Mouse (Mus musculus) midbrain, embryonic 16.5 days (tissue): ENCODE measurements around the gene Gm10663. TPM values are rescaled to one million over a fixed set of nuclear protein-coding genes. Genes with fewer than 3 reads are reported as not detected.

Source experiments
- ATAC-seq: fragments of 200-750 bp; cut with Nextera tagmentation; 2 replicates; pipeline ENCODE4 v1.8.0; 2017; ENCODE audit warnings: moderate TSS enrichment
- H3K27ac ChIP-seq: fragments of 300-500 bp; sonication (generic); 2 replicates; pipeline ENCODE4 v1.5.1; 2014; ENCODE audit warnings: mild to moderate bottlenecking, low read length, mixed read lengths
- H3K27me3 ChIP-seq: fragments of 300-500 bp; sonication (generic); 2 replicates; pipeline ENCODE4 v1.6.1; 2014; ENCODE audit warnings: low read depth, low read length, mixed read lengths; ENCODE audit not compliant: control insufficient read depth, insufficient read depth
- H3K36me3 ChIP-seq: fragments of 300-500 bp; sonication (generic); 2 replicates; pipeline ENCODE4 v1.6.1; 2014; ENCODE audit warnings: mild to moderate bottlenecking, low read length, moderate library complexity, mixed read lengths; ENCODE audit not compliant: control insufficient read depth, insufficient read depth
- H3K4me1 ChIP-seq: fragments of 300-500 bp; sonication (generic); 2 replicates; pipeline ENCODE4 v1.6.1; 2014; ENCODE audit warnings: mild to moderate bottlenecking, low read length, mixed read lengths; ENCODE audit not compliant: control insufficient read depth, insufficient read depth
- H3K4me2 ChIP-seq: fragments of 300-500 bp; sonication (generic); 2 replicates; pipeline ENCODE4 v1.6.1; 2014; ENCODE audit warnings: mild to moderate bottlenecking, low read length, mixed read lengths
- H3K4me3 ChIP-seq: fragments of 300-500 bp; sonication (generic); 2 replicates; pipeline ENCODE4 v1.5.1; 2014; ENCODE audit warnings: low read depth, mild to moderate bottlenecking, low read length, moderate library complexity, mixed read lengths
- H3K9ac ChIP-seq: fragments of 300-500 bp; sonication (generic); 2 replicates; pipeline ENCODE4 v1.6.1; 2014; ENCODE audit warnings: low read depth, low read length, mixed read lengths
- H3K9me3 ChIP-seq: fragments of 300-500 bp; sonication (generic); replicated peaks from 2 replicates; pipeline ENCODE4 v1.6.1; 2014; ENCODE audit warnings: mild to moderate bottlenecking, low read length, mixed read lengths; ENCODE audit not compliant: control insufficient read depth, poor library complexity, severe bottlenecking
- WGBS: fragments of 180-500 bp; shearing (Covaris S2); extraction: QIAGEN DNeasy Blood & Tissue Kit; methylation state at CpG from one replicate; pipeline ENCODE4 v1.1.7; 2014; 5-methylcytosine and 5-hydroxymethylcytosine counted together
- polyA plus RNA-seq: library from polyadenylated mRNA; unstranded; fragments of >200 nt; fragmentation: Nextera tagmentation; extraction: Ambion mirVana; gene quantifications from 2 replicates; pipeline ENCODE4 v1.2.1, GENCODE M21; 2015

The Gm10663 gene
- polyA plus RNA-seq, 1 experiment from 2014 or later = not detected

- no peak for ATAC-seq
- no peak overlapping the region for H3K9ac ChIP-seq
These were observed 27.6 kb upstream of the Gm10663 start for GRCm38 (mm10) chr8:65047193-65047592.

DNA sequence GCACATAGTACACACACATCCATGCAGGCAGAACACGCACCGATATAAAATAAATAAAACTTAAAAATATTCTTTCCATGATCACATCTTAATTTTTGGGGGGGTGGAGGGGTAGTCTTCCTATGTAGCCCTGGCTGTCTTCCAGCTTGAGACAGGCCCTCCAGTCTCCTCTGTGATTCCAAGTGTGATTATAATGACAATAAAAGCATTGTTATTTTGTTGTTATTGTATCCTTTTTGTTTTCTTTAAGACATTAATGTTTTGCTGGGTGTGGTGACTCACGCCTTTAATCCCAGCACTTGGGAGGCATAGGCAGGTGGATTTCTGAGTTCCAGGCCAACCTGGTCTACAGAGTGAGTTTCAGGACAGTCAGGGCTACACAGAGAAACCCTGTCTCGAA lies 27.0 kb upstream of the Gm10663 start:
- Histone ChIP-seq H3K27ac (no peak overlapping the region), H3K27me3 (no peaks in the 10 kb centered on the region), H3K9ac (no peak overlapping the region), H3K4me2 (no peak overlapping the region), H3K4me3 (no peak overlapping the region), H3K9me3 (no peaks in the 10 kb centered on the region), H3K36me3 (no peaks in the 10 kb centered on the region), H3K4me1 (no peaks in the 10 kb centered on the region)
- no peak for ATAC-seq
- WGBS = 82% methylated on average over 4 of the region's 4 CpGs

More at GRCm38 (mm10) chr8:65047193-65047592, 27.6 kb upstream of the Gm10663 start:
- Histone ChIP-seq H3K9me3 (no peaks in the 10 kb centered on the region), H3K4me1 (no peaks in the 10 kb centered on the region), H3K27me3 (no peaks in the 10 kb centered on the region), H3K36me3 (no peaks in the 10 kb centered on the region), H3K4me3 (no peak overlapping the region), H3K4me2 (no peak overlapping the region), H3K27ac (no peak overlapping the region)
- 95% methylated on average over 4 of the region's 4 CpGs for WGBS

DNA sequence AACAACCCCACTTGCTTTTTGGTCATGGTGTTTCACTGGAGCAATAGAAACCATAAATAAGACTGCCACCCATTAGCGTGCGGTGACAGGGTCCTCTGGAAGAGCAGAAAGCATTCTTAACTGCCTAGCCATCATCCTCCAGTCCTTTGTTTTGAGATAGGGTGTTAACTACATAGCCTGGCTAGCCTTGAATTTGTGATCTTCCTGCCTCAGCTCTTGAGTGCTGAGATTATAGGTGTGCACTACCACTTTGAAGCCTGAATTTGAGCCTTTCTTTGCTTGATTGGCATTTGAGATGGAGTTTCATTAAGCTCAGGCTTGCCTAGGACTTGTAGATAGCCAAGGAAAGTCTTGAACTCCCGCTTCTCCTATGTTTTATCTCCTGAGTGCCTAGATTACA lies 21.3 kb upstream of the Gm10663 start:
- Histone ChIP-seq H3K9ac (no peak overlapping the region), H3K4me3 (no peak overlapping the region), H3K27ac (no peak overlapping the region), H3K4me2 (no peak overlapping the region), H3K9me3 (no peaks in the 10 kb centered on the region), H3K36me3 (no peaks in the 10 kb centered on the region), H3K4me1 (no peaks in the 10 kb centered on the region), H3K27me3 (no peaks in the 10 kb centered on the region)
- WGBS = 89% methylated on average over 3 of the region's 3 CpGs
- no peak for ATAC-seq

GRCm38 (mm10) chr8:65053968-65054367 lies 20.9 kb upstream of the Gm10663 start:
- no peak overlapping the region for H3K9ac ChIP-seq
- no peak overlapping the region for H3K4me2 ChIP-seq
- H3K9me3 ChIP-seq = no peaks in the 10 kb centered on the region
- WGBS = 69% methylated on average over 5 of the region's 5 CpGs
- H3K4me3 ChIP-seq = no peak overlapping the region
- H3K27ac ChIP-seq = no peak overlapping the region
- no peaks in the 10 kb centered on the region for H3K36me3 ChIP-seq
- ATAC-seq = no peak
- no peaks in the 10 kb centered on the region for H3K4me1 ChIP-seq
- H3K27me3 ChIP-seq = no peaks in the 10 kb centered on the region

GRCm38 (mm10) chr8:65056722-65057121 lies 18.1 kb upstream of the Gm10663 start:
- ATAC-seq = no peak
- 93% methylated on average over 4 of the region's 4 CpGs for WGBS

DNA sequence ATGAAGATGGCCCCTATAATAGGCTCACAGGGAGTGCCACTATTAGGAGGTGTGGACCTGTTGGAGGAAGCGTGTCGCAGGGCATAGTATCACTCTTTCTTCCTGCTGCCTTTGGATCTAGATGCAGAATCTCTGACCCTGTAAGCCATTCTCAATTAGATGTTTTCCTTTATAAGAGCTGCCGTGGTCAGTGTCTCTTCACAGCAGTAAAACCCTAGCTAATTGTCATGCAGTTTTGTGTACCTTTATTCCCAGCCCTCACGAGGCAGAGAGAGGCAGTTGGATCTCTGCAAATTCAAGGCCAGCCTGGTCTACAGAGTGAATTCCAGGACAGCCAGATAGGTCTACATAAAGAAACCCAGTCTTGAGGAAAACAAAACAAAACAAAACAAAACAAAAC lies 12.6 kb upstream of the Gm10663 start:
- Histone ChIP-seq H3K4me1 (no peaks in the 10 kb centered on the region), H3K4me2 (no peak overlapping the region), H3K9me3 (no peaks in the 10 kb centered on the region), H3K4me3 (no peak overlapping the region), H3K27ac (no peak overlapping the region), H3K9ac (no peak overlapping the region), H3K27me3 (no peaks in the 10 kb centered on the region), H3K36me3 (no peaks in the 10 kb centered on the region)
- no peak for ATAC-seq
- WGBS = 65% methylated on average over 4 of the region's 4 CpGs

More at GRCm38 (mm10) chr8:65056722-65057121, 18.1 kb upstream of the Gm10663 start:
- H3K27ac ChIP-seq = no peak overlapping the region
- no peaks in the 10 kb centered on the region for H3K4me1 ChIP-seq
- no peaks in the 10 kb centered on the region for H3K9me3 ChIP-seq
- no peak overlapping the region for H3K9ac ChIP-seq
- H3K27me3 ChIP-seq = no peaks in the 10 kb centered on the region
- no peak overlapping the region for H3K4me3 ChIP-seq
- no peaks in the 10 kb centered on the region for H3K36me3 ChIP-seq
- H3K4me2 ChIP-seq = no peak overlapping the region

- H3K9ac ChIP-seq = no peak overlapping the region
- H3K4me3 ChIP-seq = no peak overlapping the region
- no peak overlapping the region for H3K4me2 ChIP-seq
- 62% methylated on average over 2 of the region's 2 CpGs for WGBS
- no peaks in the 10 kb centered on the region for H3K36me3 ChIP-seq
- no peak for ATAC-seq
- H3K9me3 ChIP-seq = no peaks in the 10 kb centered on the region
- no peaks in the 10 kb centered on the region for H3K27me3 ChIP-seq
- no peak overlapping the region for H3K27ac ChIP-seq
- no peaks in the 10 kb centered on the region for H3K4me1 ChIP-seq
These were observed 10.8 kb upstream of the Gm10663 start for GRCm38 (mm10) chr8:65064071-65064470.

- WGBS = 94% methylated on average over 3 of the region's 3 CpGs
- Histone ChIP-seq H3K9ac (no peak overlapping the region), H3K4me1 (no peaks in the 10 kb centered on the region), H3K27me3 (no peaks in the 10 kb centered on the region), H3K4me3 (no peak overlapping the region), H3K9me3 (no peaks in the 10 kb centered on the region), H3K4me2 (no peak overlapping the region), H3K27ac (no peak overlapping the region), H3K36me3 (no peaks in the 10 kb centered on the region)
- ATAC-seq = no peak
These were observed 9.2 kb upstream of the Gm10663 start for GRCm38 (mm10) chr8:65065622-65066021.

GRCm38 (mm10) chr8:65067031-65067430 lies 7.8 kb upstream of the Gm10663 start:
- ATAC-seq = no peak
- 94% methylated on average over 4 of the region's 4 CpGs for WGBS
- H3K27me3 ChIP-seq = no peaks in the 10 kb centered on the region
- H3K4me2 ChIP-seq = no peak overlapping the region
- H3K4me1 ChIP-seq = no peaks in the 10 kb centered on the region
- H3K27ac ChIP-seq = no peak overlapping the region
- H3K9ac ChIP-seq = no peak overlapping the region
- no peaks in the 10 kb centered on the region for H3K9me3 ChIP-seq
- no peaks in the 10 kb centered on the region for H3K36me3 ChIP-seq
- H3K4me3 ChIP-seq = no peak overlapping the region
